Mouse (Mus musculus) kidney, adult 2 months (tissue): Measurements from ENCODE around the gene Ffar1. TPM values are rescaled to one million over a fixed set of nuclear protein-coding genes. Genes with fewer than 3 reads are reported as not detected.

ENCODE experiments used
- DNase-seq: peaks from one replicate; pipeline ENCODE4 v3.0.0; 2021
- H3K27ac ChIP-seq: fragments of 200-500 bp; 2 replicates; pipeline ENCODE4 v1.5.1; 2012; ENCODE audit warnings: low read depth, low read length, control low read depth, inconsistent platforms; ENCODE audit not compliant: insufficient read depth
- H3K27me3 ChIP-seq: fragments of 200-500 bp; replicated peaks from 2 replicates; pipeline ENCODE4 v1.6.1; 2012; ENCODE audit warnings: mild to moderate bottlenecking, moderate library complexity, low read length, inconsistent platforms; ENCODE audit not compliant: control insufficient read depth, insufficient read depth
- H3K36me3 ChIP-seq: fragments of 200-500 bp; 2 replicates; pipeline ENCODE4 v1.6.1; 2012; ENCODE audit warnings: mild to moderate bottlenecking, moderate library complexity, low read length, inconsistent platforms; ENCODE audit not compliant: control insufficient read depth, insufficient read depth
- H3K4me1 ChIP-seq: fragments of 200-500 bp; 2 replicates; pipeline ENCODE4 v1.6.1; 2011; ENCODE audit warnings: low read length; ENCODE audit not compliant: control insufficient read depth, insufficient read depth
- H3K4me3 ChIP-seq: fragments of 200-500 bp; 2 replicates; pipeline ENCODE4 v1.5.1; 2011; ENCODE audit warnings: mild to moderate bottlenecking, low read depth, low read length, control low read depth; ENCODE audit not compliant: insufficient read depth
- CTCF ChIP-seq: fragments of 200-500 bp; conservative IDR thresholded peaks from 2 replicates; pipeline ENCODE4 v1.5.1; 2011; ENCODE audit warnings: low read depth, mild to moderate bottlenecking, control low read depth, low read length, moderate library complexity, mixed read lengths; ENCODE audit not compliant: insufficient read depth, insufficient read length
- POLR2A ChIP-seq: fragments of 200-500 bp; IDR thresholded peaks from one replicate; pipeline ENCODE4 v1.6.1; 2011; ENCODE audit warnings: low read depth, low read length, control low read depth
- WGBS: fragments of 180-500 bp; shearing (Covaris S2); methylation state at CpG from one replicate; pipeline ENCODE4 v1.1.7; 2018; 5-methylcytosine and 5-hydroxymethylcytosine counted together
- polyA plus RNA-seq: library from polyadenylated mRNA; depleted of rRNA; stranded (reverse); fragments of >200 nt; gene quantifications from 2 replicates; pipeline ENCODE4 v1.2.3, GENCODE M21; 2012

Ffar1 gene
- polyA plus RNA-seq, 1 experiment: 0.48 TPM

DNA sequence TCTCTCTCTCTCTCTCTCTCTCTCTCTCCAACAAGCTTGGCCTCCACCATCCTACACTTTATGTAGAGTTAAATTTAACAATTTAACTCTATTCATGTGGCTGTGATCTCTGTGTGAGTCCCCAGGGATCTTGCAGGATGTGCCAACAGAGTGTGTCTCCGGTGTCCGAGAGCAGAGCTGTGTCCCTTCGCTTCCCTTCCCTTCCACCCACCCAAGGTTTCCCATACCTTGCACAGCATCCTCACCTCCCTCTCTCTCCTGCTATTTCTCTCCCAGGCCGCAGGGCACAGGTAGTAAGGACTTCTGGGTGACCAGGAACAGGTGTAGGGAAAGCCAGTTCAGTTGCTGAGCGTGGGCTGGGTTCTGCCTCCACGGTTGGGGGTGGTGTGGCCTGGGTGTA, 17.6 kb upstream of the Ffar1 start:
- Histone ChIP-seq H3K4me3 (no peak overlapping the region), H3K4me1 (no peaks in the 10 kb centered on the region), H3K27me3 (no peaks in the 10 kb centered on the region), H3K36me3 (no peaks in the 10 kb centered on the region), H3K27ac (no peak overlapping the region)
- TF ChIP-seq POLR2A (no peak), CTCF (no peak)
- 74% methylated on average over 6 of the region's 6 CpGs for WGBS
- no peak for DNase-seq

DNA sequence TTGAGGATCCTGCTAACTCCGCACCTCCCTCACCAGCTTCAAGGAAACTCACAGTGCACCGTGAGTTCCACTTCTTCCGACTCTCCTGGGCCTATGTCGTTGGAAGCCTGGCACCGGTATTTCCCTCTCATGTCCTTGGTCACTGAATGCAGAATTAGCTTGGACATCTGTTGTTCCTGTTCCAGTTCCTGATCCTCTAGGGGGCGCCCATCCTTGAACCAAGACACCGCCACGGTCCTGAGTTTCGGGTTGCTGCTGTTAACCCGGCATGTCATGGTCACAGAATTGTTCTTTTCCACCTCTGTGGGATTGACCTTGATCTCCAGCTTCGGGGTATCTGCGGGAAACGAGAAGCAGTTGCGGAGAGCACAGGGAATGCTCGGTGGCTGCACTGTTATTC, 11.7 kb upstream of the Ffar1 start:
- Histone ChIP-seq H3K27me3 (no peaks in the 10 kb centered on the region), H3K4me3 (no peak overlapping the region), H3K36me3 (no peaks in the 10 kb centered on the region), H3K4me1 (no peaks in the 10 kb centered on the region), H3K27ac (no peak overlapping the region)
- TF ChIP-seq CTCF (peak; percentile 79), POLR2A (no peak)
- DNase-seq: peak; percentile 81
- WGBS: 14% methylated on average over 15 of the region's 15 CpGs

GRCm38 (mm10) chr7:30863386-30863785, 2.0 kb upstream of the Ffar1 start:
- TF ChIP-seq POLR2A (no peak), CTCF (no peak)
- WGBS: 34% methylated on average over 8 of the region's 8 CpGs
- H3K4me3 ChIP-seq: no peak overlapping the region
- H3K27ac ChIP-seq: no peak overlapping the region
- no peaks in the 10 kb centered on the region for H3K27me3 ChIP-seq
- H3K4me1 ChIP-seq: no peaks in the 10 kb centered on the region
- no peak for DNase-seq
- no peaks in the 10 kb centered on the region for H3K36me3 ChIP-seq

DNA sequence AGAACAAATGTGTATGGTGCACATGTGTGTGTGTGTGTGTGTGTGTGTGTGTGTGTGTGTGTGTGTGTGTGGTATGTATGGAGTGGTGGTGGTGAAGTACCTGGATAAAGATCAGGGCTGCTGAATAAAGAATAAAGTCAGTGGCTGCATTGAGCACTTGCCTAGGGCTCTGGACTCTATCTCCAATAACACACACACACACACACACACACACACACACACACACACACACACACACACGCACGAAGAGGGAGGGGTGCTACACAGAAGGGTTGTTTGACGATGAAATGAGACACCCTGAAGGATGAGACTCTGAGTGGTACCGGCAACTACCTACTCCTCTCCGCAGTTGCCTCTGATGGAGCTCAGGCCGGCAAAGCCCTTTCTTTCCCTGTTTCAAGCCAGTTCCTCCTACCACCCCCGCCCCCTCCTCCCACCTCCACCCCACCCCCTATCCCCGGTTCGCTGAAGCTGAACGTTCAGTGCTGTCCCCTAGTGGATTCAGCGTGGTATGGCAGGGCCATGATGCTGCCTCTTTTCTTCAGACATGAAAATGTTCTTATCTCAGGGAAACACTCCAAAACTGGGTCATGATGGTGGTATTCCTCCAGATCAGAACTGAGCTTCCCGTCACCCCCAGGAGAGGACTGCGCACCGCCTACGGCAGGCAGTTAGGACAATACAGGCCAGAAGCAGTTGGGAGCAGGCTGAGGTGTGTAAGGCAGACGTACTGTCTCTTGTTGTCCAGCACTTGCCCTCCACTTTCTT, 1.5 kb downstream of the Ffar1 start:
- WGBS: 9% methylated on average over 14 of the region's 16 CpGs

DNA sequence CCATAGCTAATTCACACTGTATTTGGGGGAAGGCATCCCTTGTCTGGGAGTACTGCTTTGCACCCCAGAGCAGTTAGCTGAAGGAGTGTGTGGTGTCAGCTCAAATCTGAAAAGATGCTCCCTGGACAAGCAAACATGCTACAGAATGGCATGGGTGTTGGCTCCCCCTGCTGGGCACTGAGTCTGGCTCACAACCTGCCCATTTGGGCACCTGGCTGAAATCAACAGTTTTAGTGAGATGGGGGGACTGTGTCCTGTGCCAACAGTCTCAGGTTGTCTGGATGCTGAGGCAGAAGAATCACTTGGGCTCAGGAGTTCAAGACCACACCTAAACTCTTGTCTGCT, 2.1 kb downstream of the Ffar1 start:
- DNase-seq: peak; percentile 84
- Histone ChIP-seq H3K36me3 (no peaks in the 10 kb centered on the region), H3K27me3 (no peaks in the 10 kb centered on the region), H3K4me3 (no peak overlapping the region), H3K4me1 (no peaks in the 10 kb centered on the region), H3K27ac (no peak overlapping the region)
- TF ChIP-seq CTCF (peak; percentile 95), POLR2A (no peak)

More for the DNA sequence above, 1.5 kb downstream of the Ffar1 start:
- no peak for TF ChIP-seq POLR2A
- TF ChIP-seq CTCF: peak; percentile 78
- no peaks in the 10 kb centered on the region for H3K36me3 ChIP-seq
- no peak overlapping the region for H3K27ac ChIP-seq
- H3K4me3 ChIP-seq: peak overlapping the region; percentile 4; the same call in 1 of the 2 replicates
- no peaks in the 10 kb centered on the region for H3K27me3 ChIP-seq
- H3K4me1 ChIP-seq: no peaks in the 10 kb centered on the region
- DNase-seq: peak; percentile 44

DNA sequence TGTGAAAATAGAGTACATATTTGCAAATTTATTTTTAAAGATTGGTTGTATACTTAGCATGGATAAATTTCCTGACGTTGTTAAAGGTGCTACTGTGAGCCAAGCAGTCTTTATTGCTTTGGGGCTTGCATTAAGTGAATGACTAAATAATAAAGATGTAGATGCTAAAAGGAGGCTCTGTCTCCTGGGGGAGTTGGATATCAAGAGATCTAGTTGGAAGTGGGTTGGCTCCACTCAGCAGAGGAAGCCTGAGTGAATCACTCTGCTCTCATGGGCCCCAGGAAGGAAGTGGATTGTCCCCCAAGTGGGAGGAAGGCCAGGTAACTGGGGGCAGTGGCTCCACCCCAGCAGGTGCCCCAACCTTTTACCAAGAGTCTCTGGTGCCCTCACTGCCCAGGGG, 3.6 kb downstream of the Ffar1 start:
- TF ChIP-seq POLR2A (no peak), CTCF (no peak)
- H3K36me3 ChIP-seq: no peaks in the 10 kb centered on the region
- no peak for DNase-seq
- no peak overlapping the region for H3K27ac ChIP-seq
- H3K4me3 ChIP-seq: no peak overlapping the region
- no peaks in the 10 kb centered on the region for H3K27me3 ChIP-seq
- H3K4me1 ChIP-seq: no peaks in the 10 kb centered on the region
- WGBS: 68% methylated on average over 1 of the region's 1 CpGs

- Histone ChIP-seq H3K27ac (no peak within 1 kb of the TSS), H3K4me3 (no peak within 1 kb of the TSS), H3K27me3 (no peaks in the 10 kb centered on the region), H3K4me1 (no peaks in the 10 kb centered on the region), H3K36me3 (no peaks in the 10 kb centered on the region)
- TF ChIP-seq POLR2A: no peak
- TF ChIP-seq CTCF: no peak
- no peak for DNase-seq
- 72% methylated on average over 6 of the region's 6 CpGs for WGBS
These were observed 5.3 kb downstream of the Ffar1 start, which contains the start of gene Ffar3 for GRCm38 (mm10) chr7:30856078-30856477. Gene Ffar3 (minus strand): TSS chr7:30856178.
